Mouse (Mus musculus) MEL (cell line): Measurements from ENCODE around the gene Gm20390. TPM values are rescaled to one million over a fixed set of nuclear protein-coding genes. Genes with fewer than 3 reads are reported as not detected.

Experiments
- DNase-seq: peaks from one replicate; pipeline ENCODE4 v3.0.0; 2011; ENCODE audit warnings: low read depth, low spot score
- H3K27ac ChIP-seq: 2 replicates; pipeline ENCODE4 v1.5.1; 2012; ENCODE audit warnings: low read depth, mild to moderate bottlenecking, control low read depth, low read length, moderate library complexity; ENCODE audit not compliant: control insufficient read depth
- H3K27me3 ChIP-seq, 2 experiments: fragments of 150-350 bp in 1 of 2; sonication (generic) in 1 of 2; 2 replicates each; pipeline ENCODE4 v1.6.1; 2012; ENCODE audit warnings: low read length in 2 of 2, mild to moderate bottlenecking in 2 of 2, improper control_type of control experiment in 1 of 2, moderate library complexity in 1 of 2; ENCODE audit not compliant: insufficient read depth in 2 of 2, control insufficient read depth in 1 of 2
- H3K36me3 ChIP-seq, 2 experiments: 2 replicates each; pipeline ENCODE4 v1.6.1; 2012 to 2014; ENCODE audit warnings: low read length in 2 of 2, improper control_type of control experiment in 1 of 2, inconsistent platforms in 1 of 2, mild to moderate bottlenecking in 1 of 2; ENCODE audit not compliant: insufficient read depth in 2 of 2, control insufficient read depth in 1 of 2
- H3K4me1 ChIP-seq, 2 experiments: fragments of 150-350 bp in 1 of 2; sonication (generic) in 1 of 2; 2 replicates each; pipeline ENCODE4 v1.6.1; 2012; ENCODE audit warnings: low read length in 2 of 2, improper control_type of control experiment in 1 of 2, mild to moderate bottlenecking in 1 of 2; ENCODE audit not compliant: insufficient read depth in 2 of 2, control insufficient read depth in 1 of 2
- H3K4me3 ChIP-seq, 2 experiments: fragments of 150-350 bp in 1 of 2; sonication (generic) in 1 of 2; 2 replicates each; pipeline ENCODE4 v1.5.1; 2012; ENCODE audit warnings: low read depth in 2 of 2, low read length in 2 of 2, mild to moderate bottlenecking in 2 of 2, moderate library complexity in 2 of 2, control low read depth in 1 of 2, improper control_type of control experiment in 1 of 2; ENCODE audit not compliant: control insufficient read depth in 1 of 2, insufficient read depth in 1 of 2
- H3K79me2 ChIP-seq: 2 replicates; pipeline ENCODE4 v1.6.1; 2012; ENCODE audit warnings: mild to moderate bottlenecking, low read length, moderate library complexity; ENCODE audit not compliant: control insufficient read depth, poor library complexity, insufficient read depth
- H3K9ac ChIP-seq: 2 replicates; pipeline ENCODE4 v1.6.1; 2012; ENCODE audit warnings: low read depth, mild to moderate bottlenecking, control low read depth, low read length, moderate library complexity; ENCODE audit not compliant: control insufficient read depth, poor library complexity, severe bottlenecking
- H3K9me3 ChIP-seq: fragments of 150-350 bp; sonication (generic); replicated peaks from 2 replicates; pipeline ENCODE4 v1.6.1; 2012; ENCODE audit warnings: mild to moderate bottlenecking, low read length, improper control_type of control experiment, moderate library complexity; ENCODE audit not compliant: insufficient read depth
- BHLHE40 ChIP-seq: IDR thresholded peaks from 2 replicates; pipeline ENCODE4 v1.6.1; 2012; ENCODE audit warnings: low read depth, mild to moderate bottlenecking, inconsistent platforms, low read length, improper control_type of control experiment, borderline replicate concordance
- E2F4 ChIP-seq: IDR thresholded peaks from 2 replicates; pipeline ENCODE4 v1.6.1; 2011; ENCODE audit warnings: low read depth, low read length, improper control_type of control experiment, borderline replicate concordance
- ELF1 ChIP-seq: IDR thresholded peaks from 2 replicates; pipeline ENCODE4 v1.6.1; 2014; ENCODE audit warnings: low read depth, mild to moderate bottlenecking, inconsistent platforms, low read length, improper control_type of control experiment, moderate library complexity
- EP300 ChIP-seq, 2 experiments: IDR thresholded peaks; 2 replicates each; pipeline ENCODE4 v1.6.1; 2011; ENCODE audit warnings: improper control_type of control experiment in 2 of 2, low read length in 2 of 2, low read depth in 1 of 2, mild to moderate bottlenecking in 1 of 2
- ETS1 ChIP-seq: IDR thresholded peaks from 2 replicates; pipeline ENCODE4 v1.6.1; 2012; ENCODE audit warnings: low read depth, mild to moderate bottlenecking, inconsistent platforms, low read length, improper control_type of control experiment, moderate library complexity
- KAT2A ChIP-seq: conservative IDR thresholded peaks from 2 replicates; pipeline ENCODE4 v1.6.1; 2012; ENCODE audit warnings: low read depth, low read length, improper control_type of control experiment, inconsistent platforms
- MAFK ChIP-seq: IDR thresholded peaks from 2 replicates; pipeline ENCODE4 v1.6.1; 2011; ENCODE audit warnings: low read depth, mild to moderate bottlenecking, low read length, improper control_type of control experiment, borderline replicate concordance
- MAX ChIP-seq: IDR thresholded peaks from 2 replicates; pipeline ENCODE4 v1.6.1; 2011; ENCODE audit warnings: low read length, improper control_type of control experiment
- MAZ ChIP-seq: IDR thresholded peaks from 2 replicates; pipeline ENCODE4 v1.6.1; 2012; ENCODE audit warnings: low read depth, mild to moderate bottlenecking, inconsistent platforms, low read length, improper control_type of control experiment
- MYB ChIP-seq: IDR thresholded peaks from 2 replicates; pipeline ENCODE4 v1.6.1; 2011; ENCODE audit warnings: mild to moderate bottlenecking, low read depth, low read length, improper control_type of control experiment
- MYC ChIP-seq: IDR thresholded peaks from 2 replicates; pipeline ENCODE4 v1.6.1; 2011; ENCODE audit warnings: low read depth, mild to moderate bottlenecking, low read length, improper control_type of control experiment, moderate library complexity
- NRF1 ChIP-seq: IDR thresholded peaks from 2 replicates; pipeline ENCODE4 v1.6.1; 2014; ENCODE audit warnings: low read depth, mild to moderate bottlenecking, inconsistent platforms, low read length, improper control_type of control experiment, moderate library complexity; ENCODE audit not compliant: poor library complexity, insufficient read depth, severe bottlenecking
- POLR2A ChIP-seq, 2 experiments: IDR thresholded peaks; 2 replicates each; pipeline ENCODE4 v1.6.1; 2011 to 2012; ENCODE audit warnings: low read length in 2 of 2, mild to moderate bottlenecking in 2 of 2, control low read depth in 1 of 2, improper control_type of control experiment in 1 of 2, low read depth in 1 of 2, moderate library complexity in 1 of 2; ENCODE audit not compliant: control insufficient read depth in 1 of 2, insufficient read depth in 1 of 2, poor library complexity in 1 of 2
- POLR2AphosphoS5 ChIP-seq: IDR thresholded peaks from 2 replicates; pipeline ENCODE4 v1.6.1; 2012; ENCODE audit warnings: low read depth, borderline replicate concordance, mild to moderate bottlenecking, inconsistent platforms, low read length, moderate library complexity, mixed read lengths
- RCOR1 ChIP-seq: IDR thresholded peaks from 2 replicates; pipeline ENCODE4 v1.6.1; 2012; ENCODE audit warnings: low read depth, mild to moderate bottlenecking, inconsistent platforms, low read length, improper control_type of control experiment
- SMC3 ChIP-seq: IDR thresholded peaks from 2 replicates; pipeline ENCODE4 v1.6.1; 2011; ENCODE audit warnings: low read depth, low read length, improper control_type of control experiment
- TAL1 ChIP-seq: IDR thresholded peaks from 2 replicates; pipeline ENCODE4 v1.6.1; 2012; ENCODE audit warnings: mild to moderate bottlenecking, inconsistent platforms, low read length, moderate library complexity, mixed read lengths
- TBP ChIP-seq: IDR thresholded peaks from 2 replicates; pipeline ENCODE4 v1.8.0; 2011; ENCODE audit warnings: low read depth, low read length, improper control_type of control experiment
- UBTF ChIP-seq: IDR thresholded peaks from 2 replicates; pipeline ENCODE4 v1.6.1; 2012; ENCODE audit warnings: low read depth, mild to moderate bottlenecking, inconsistent platforms, low read length, improper control_type of control experiment, moderate library complexity, borderline replicate concordance; ENCODE audit not compliant: insufficient read depth
- USF1 ChIP-seq: IDR thresholded peaks from 2 replicates; pipeline ENCODE4 v1.6.1; 2014; ENCODE audit warnings: low read depth, mild to moderate bottlenecking, inconsistent platforms, low read length, improper control_type of control experiment, moderate library complexity
- USF2 ChIP-seq, 2 experiments: IDR thresholded peaks; 2 replicates each; pipeline ENCODE4 v1.6.1; 2011 to 2012; ENCODE audit warnings: improper control_type of control experiment in 2 of 2, low read length in 2 of 2, borderline replicate concordance in 1 of 2, inconsistent platforms in 1 of 2, low read depth in 1 of 2, mild to moderate bottlenecking in 1 of 2; ENCODE audit not compliant: insufficient read depth in 1 of 2
- ZNF384 ChIP-seq: IDR thresholded peaks from 2 replicates; pipeline ENCODE4 v1.6.1; 2012; ENCODE audit warnings: low read depth, mild to moderate bottlenecking, inconsistent platforms, low read length, improper control_type of control experiment
- polyA plus RNA-seq, 2 experiments: library from polyadenylated mRNA; stranded (reverse) in 1 of 2; unstranded in 1 of 2; fragments of >175 nt in 1 of 2; fragments of >200 nt in 1 of 2; gene quantifications; 2 replicates each; pipeline versions ENCODE4 v1.2.1 to v1.2.4; 2012; ENCODE audit warnings: low replicate concordance in 2 of 2, low read depth in 1 of 2; ENCODE audit not compliant: insufficient read length in 2 of 2, insufficient read depth in 1 of 2, missing spikeins in 1 of 2
- total RNA-seq: library from RNA; depleted of rRNA; stranded (reverse); fragments of 300-350 nt; gene quantifications from 2 replicates; pipeline ENCODE4 v1.2.3, GENCODE M21; 2012

Gm20390 gene
- total and polyA plus RNA-seq, 3 experiments, result 673 to 760 TPM; not detected in 1

DNA sequence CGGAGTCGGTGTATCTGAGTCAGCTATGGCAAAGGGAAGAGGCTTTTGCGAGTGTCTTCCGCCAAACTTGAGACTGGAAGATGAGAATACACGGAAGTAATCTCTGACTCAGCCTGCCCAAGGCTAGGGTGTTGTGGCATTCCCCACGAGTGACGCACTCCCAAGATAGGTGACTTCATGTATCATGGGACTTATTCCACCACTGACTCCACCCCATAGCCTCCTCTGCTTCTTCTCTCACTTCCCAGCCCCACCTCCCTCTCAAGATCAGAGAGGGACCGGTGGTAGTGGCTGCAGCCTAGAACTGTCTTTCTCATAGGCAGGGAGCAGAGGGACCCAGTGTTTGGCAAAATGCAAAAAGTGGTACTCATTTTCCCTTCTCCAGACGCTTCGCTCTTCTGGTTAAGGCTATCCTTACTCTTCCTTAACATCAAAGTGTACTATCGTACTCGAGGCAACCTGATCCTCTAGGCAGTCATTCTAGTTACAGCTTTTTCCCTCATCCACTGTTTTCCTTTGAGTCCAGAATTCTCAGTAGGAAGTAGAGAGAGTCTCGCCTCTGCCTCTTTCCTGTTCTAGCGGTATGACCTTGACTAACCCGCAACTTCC, 27.1 kb upstream of the Gm20390 start (continued):
- TF ChIP-seq MYC, result peak; percentile 53; the same call in 1 of the 2 replicates
- no peak for TF ChIP-seq SMC3
- peak; percentile 86 for TF ChIP-seq ELF1
- TF ChIP-seq TAL1, result no peak
- TF ChIP-seq MAX, result peak; percentile 21; the same call in 1 of the 2 replicates
- no peak for TF ChIP-seq MAFK
- TF ChIP-seq KAT2A, result peak; percentile 6; the same call in 1 of the 2 replicates
- no peak for TF ChIP-seq BHLHE40
- no peak for TF ChIP-seq USF2 (IDR thresholded peaks at IDR 0.05; ENCODE audit: borderline replicate concordance in 1 of 2, insufficient read depth in 1 of 2, low read depth in 1 of 2, low read length in 2 of 2)
- TF ChIP-seq NRF1, result no peak
- TF ChIP-seq ZNF384, result no peak
- TF ChIP-seq MYB, result no peak
- peak in 1 of 2 experiments; percentile 36; a peak in 2 of 4 replicates for TF ChIP-seq EP300 (IDR thresholded peaks at IDR 0.05; ENCODE audit: low read depth in 1 of 2, low read length in 2 of 2)
- peak; percentile 64 for TF ChIP-seq USF1
- TF ChIP-seq ETS1, result peak; percentile 89

- peak; percentile 46 for DNase-seq
- no peaks in the 10 kb centered on the region for H3K27me3 ChIP-seq
- H3K27ac ChIP-seq, result peak overlapping the region; percentile 91
- peaks cover 32% of the 10 kb centered on the region for H3K79me2 ChIP-seq
- peak overlapping the region; percentile 69 for H3K9ac ChIP-seq
- peaks cover 0 to 12% of the 10 kb centered on the region in 2 experiments; a peak in 2 of 4 replicates for H3K36me3 ChIP-seq
- peak overlapping the region; percentile 62 to 87 for H3K4me3 ChIP-seq
- peaks cover 6 to 15% of the 10 kb centered on the region in 2 experiments for H3K4me1 ChIP-seq
- H3K9me3 ChIP-seq, result no peaks in the 10 kb centered on the region
- no peak for TF ChIP-seq USF1
- no peak for TF ChIP-seq USF2 (IDR thresholded peaks at IDR 0.05; ENCODE audit: borderline replicate concordance in 1 of 2, insufficient read depth in 1 of 2, low read depth in 1 of 2, low read length in 2 of 2)
- TF ChIP-seq E2F4, result no peak
Observed at GRCm38 (mm10) chr11:93994531-93994930, 26.4 kb upstream of the Gm20390 start.

DNA sequence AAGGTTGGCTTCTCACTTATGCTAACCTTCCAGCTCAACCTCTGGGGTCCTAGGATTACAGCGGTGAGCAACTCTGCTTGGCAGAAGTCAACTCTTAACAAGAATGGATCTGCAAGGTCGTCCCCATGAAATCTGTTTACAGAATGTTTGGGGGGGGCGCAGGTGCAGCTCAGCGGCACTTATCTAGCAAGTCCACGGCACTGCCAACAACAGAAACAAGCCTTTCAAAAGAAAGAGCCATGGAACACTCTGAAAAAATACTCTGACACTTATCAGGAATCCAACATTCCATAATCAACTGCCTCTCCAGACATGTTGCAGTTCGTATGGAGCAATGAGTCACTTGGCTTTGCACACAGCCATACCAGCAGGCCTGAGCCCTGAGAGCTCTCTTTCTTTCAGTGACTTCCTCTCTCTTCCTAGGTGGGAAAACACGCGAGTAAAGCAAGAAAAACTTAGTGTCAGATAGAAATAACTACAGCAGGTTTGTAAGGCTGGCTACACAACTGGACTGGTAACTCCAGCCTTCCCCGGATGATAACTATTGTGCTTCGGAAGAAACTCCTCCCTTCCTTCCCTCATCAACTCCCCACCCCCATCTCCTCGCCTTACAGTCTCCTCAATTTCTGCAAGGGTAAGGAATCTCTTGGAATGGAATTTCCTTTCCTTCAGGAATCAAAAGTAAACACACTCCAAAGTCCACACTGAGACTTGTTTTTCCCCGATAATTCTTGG, 20.4 kb upstream of the Gm20390 start:
- Histone ChIP-seq H3K27ac (no peak overlapping the region), H3K36me3 (peaks cover 0 to 14% of the 10 kb centered on the region in 2 experiments; a peak in 2 of 4 replicates), H3K4me3 (no peak overlapping the region), H3K79me2 (no peaks in the 10 kb centered on the region), H3K27me3 (no peaks in the 10 kb centered on the region), H3K4me1 (peaks cover 8 to 27% of the 10 kb centered on the region in 2 experiments), H3K9me3 (no peaks in the 10 kb centered on the region), H3K9ac (no peak overlapping the region)
- no peak for DNase-seq
- TF ChIP-seq TBP (no peak), POLR2A (IDR thresholded peaks at IDR 0.05; ENCODE audit: control insufficient read depth in 1 of 2, insufficient read depth in 1 of 2, low read depth in 1 of 2, low read length in 2 of 2, poor library complexity in 1 of 2) (no peak), ZNF384 (no peak), MYB (no peak), UBTF (no peak), RCOR1 (no peak), MYC (no peak), ETS1 (no peak), POLR2AphosphoS5 (no peak), MAZ (no peak), E2F4 (no peak)
